Mouse (Mus musculus): ENCODE measurements at regions not wholly inside any gene's neighbourhood (a gene's known extent, or its start where the extent isn't known, plus 50 kb on each side); places are given as distances from the start of the nearest gene placed in this dataset.

DNA sequence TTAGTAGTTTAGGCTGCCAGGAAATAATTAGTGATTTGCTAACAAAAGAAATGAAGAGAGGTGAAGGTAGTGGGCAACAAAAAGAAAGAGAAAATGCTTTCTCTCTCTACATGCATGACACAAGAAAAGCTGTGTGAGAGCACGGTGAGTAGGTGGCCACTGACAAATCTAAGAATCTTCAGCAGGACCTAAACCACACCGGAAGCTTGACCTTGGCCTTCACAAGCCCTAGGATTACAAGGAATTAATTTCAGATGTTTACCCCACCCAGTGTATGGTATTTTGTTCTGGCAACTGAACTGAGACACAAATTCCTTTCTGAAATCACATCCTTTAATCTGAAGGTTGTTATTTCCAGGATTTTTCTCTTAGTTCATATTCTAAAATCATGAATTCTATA is 347.5 kb upstream of the Ddi1 start:
- ATAC-seq (replicated peaks; ENCODE audit: low FRiP score, low read depth) (no peak), DNase-seq (ENCODE audit: low spot score) (no peak)
- 89% methylated on average over 2 of the region's 2 CpGs for WGBS
- no peaks in the 10 kb centered on the region for H3K9me3 ChIP-seq (replicated peaks; ENCODE audit: low read length)
- H3K9ac ChIP-seq (ENCODE audit: low read depth, low read length): no peak overlapping the region
- no peak for TF ChIP-seq CTCF (IDR thresholded peaks at IDR 0.05; ENCODE audit: low read depth)
- H3K27ac ChIP-seq: no peak overlapping the region
- no peaks in the 10 kb centered on the region for H3K4me1 ChIP-seq (replicated peaks; ENCODE audit: insufficient read depth, low read length)
- H3K36me3 ChIP-seq (ENCODE audit: insufficient read depth, low read length): no peaks in the 10 kb centered on the region
- no peak overlapping the region for H3K4me2 ChIP-seq (ENCODE audit: low read length)
- H3K4me3 ChIP-seq (replicated peaks; ENCODE audit: low read depth, low read length): no peak overlapping the region
- no peaks in the 10 kb centered on the region for H3K27me3 ChIP-seq (ENCODE audit: insufficient read depth, low read length)

GRCm38 (mm10) chr9:6609284-6609627 is 339.6 kb upstream of the Ddi1 start:
- Histone ChIP-seq H3K9me3 (replicated peaks; ENCODE audit: low read length) (no peaks in the 10 kb centered on the region), H3K27me3 (ENCODE audit: insufficient read depth, low read length) (no peaks in the 10 kb centered on the region), H3K4me1 (replicated peaks; ENCODE audit: insufficient read depth, low read length) (no peaks in the 10 kb centered on the region), H3K4me3 (replicated peaks; ENCODE audit: low read depth, low read length) (no peak overlapping the region), H3K4me2 (ENCODE audit: low read length) (no peak overlapping the region), H3K9ac (ENCODE audit: low read depth, low read length) (no peak overlapping the region), H3K27ac (no peak overlapping the region), H3K36me3 (ENCODE audit: insufficient read depth, low read length) (no peaks in the 10 kb centered on the region)
- 97% methylated on average over 1 of the region's 1 CpGs for WGBS
- DNase-seq (ENCODE audit: low spot score): no peak
- no peak for ATAC-seq (replicated peaks; ENCODE audit: low FRiP score, low read depth)
- TF ChIP-seq CTCF (IDR thresholded peaks at IDR 0.05; ENCODE audit: low read depth): no peak

GRCm38 (mm10) chr9:6608428-6609283 is 339.0 kb upstream of the Ddi1 start:
- ATAC-seq (replicated peaks; ENCODE audit: low FRiP score, low read depth) (no peak), DNase-seq (ENCODE audit: low spot score) (no peak)
- Histone ChIP-seq H3K4me1 (replicated peaks; ENCODE audit: insufficient read depth, low read length) (no peaks in the 10 kb centered on the region), H3K27me3 (ENCODE audit: insufficient read depth, low read length) (no peaks in the 10 kb centered on the region), H3K9me3 (replicated peaks; ENCODE audit: low read length) (no peaks in the 10 kb centered on the region), H3K4me3 (replicated peaks; ENCODE audit: low read depth, low read length) (no peak overlapping the region), H3K27ac (no peak overlapping the region), H3K4me2 (ENCODE audit: low read length) (no peak overlapping the region), H3K36me3 (ENCODE audit: insufficient read depth, low read length) (no peaks in the 10 kb centered on the region), H3K9ac (ENCODE audit: low read depth, low read length) (no peak overlapping the region)
- 73% methylated on average over 5 of the region's 5 CpGs for WGBS
- TF ChIP-seq CTCF (IDR thresholded peaks at IDR 0.05; ENCODE audit: low read depth): no peak

Measured in kidney, postnatal 0 days (tissue).